Mouse (Mus musculus) forebrain, embryonic 13.5 days (tissue): ENCODE results near the gene Paxx. TPM values are rescaled to one million over a fixed set of nuclear protein-coding genes. Genes with fewer than 3 reads are reported as not detected.
"Not testable (repeated sequence)": the region's sequence is repeated elsewhere in the genome, so short reads cannot be mapped to it uniquely, and the experiment has no call there.

ENCODE experiments used
- ATAC-seq: fragments of 200-750 bp; cut with Nextera tagmentation; 2 replicates; pipeline ENCODE4 v1.8.0; 2017
- H3K27ac ChIP-seq: fragments of 300-500 bp; sonication (generic); 2 replicates; pipeline ENCODE4 v1.5.1; 2015; ENCODE audit warnings: inconsistent platforms, mild to moderate bottlenecking, moderate library complexity
- H3K27me3 ChIP-seq: fragments of 300-500 bp; sonication (generic); 2 replicates; pipeline ENCODE4 v1.6.1; 2015; ENCODE audit warnings: mild to moderate bottlenecking, inconsistent platforms
- H3K36me3 ChIP-seq: fragments of 300-500 bp; sonication (generic); 2 replicates; pipeline ENCODE4 v1.6.1; 2015; ENCODE audit warnings: mild to moderate bottlenecking, inconsistent platforms; ENCODE audit not compliant: poor library complexity, severe bottlenecking
- H3K4me1 ChIP-seq: fragments of 300-500 bp; sonication (generic); 2 replicates; pipeline ENCODE4 v1.6.1; 2015; ENCODE audit warnings: inconsistent platforms
- H3K4me2 ChIP-seq: fragments of 300-500 bp; sonication (generic); 2 replicates; pipeline ENCODE4 v1.6.1; 2015; ENCODE audit warnings: inconsistent platforms, mild to moderate bottlenecking, moderate library complexity
- H3K4me3 ChIP-seq: fragments of 300-500 bp; sonication (generic); 2 replicates; pipeline ENCODE4 v1.5.1; 2015; ENCODE audit warnings: mild to moderate bottlenecking, inconsistent platforms
- H3K9ac ChIP-seq: fragments of 300-500 bp; sonication (generic); 2 replicates; pipeline ENCODE4 v1.6.1; 2015; ENCODE audit warnings: mild to moderate bottlenecking, inconsistent platforms
- H3K9me3 ChIP-seq: fragments of 300-500 bp; sonication (generic); replicated peaks from 2 replicates; pipeline ENCODE4 v1.6.1; 2016; ENCODE audit warnings: inconsistent platforms
- WGBS: fragments of 180-500 bp; shearing (Covaris S2); methylation state at CpG from one replicate; pipeline ENCODE4 v1.1.7; 2015; 5-methylcytosine and 5-hydroxymethylcytosine counted together
- microRNA-seq: library from miRNA; unstranded; fragments of <30 nt; microRNA quantifications from one replicate; pipeline ENCODE4, GENCODE M21; 2016
- polyA plus RNA-seq: library from polyadenylated mRNA; unstranded; fragments of >200 nt; fragmentation: Nextera tagmentation; extraction: Ambion mirVana; gene quantifications from 2 replicates; pipeline ENCODE4 v1.2.1, GENCODE M21; 2015

The Paxx gene
- polyA plus RNA-seq, 1 experiment from 2014 or later, result 62.0 TPM

- 17% methylated on average over 3 of the region's 3 CpGs for WGBS
- ATAC-seq, result no peak
- Histone ChIP-seq H3K4me1 (no peaks in the 10 kb centered on the region), H3K36me3 (0 out of 2 replicates have a peak, but pooled peaks cover 4% of the 10 kb centered on the region), H3K9ac (no peak overlapping the region), H3K9me3 (no peaks in the 10 kb centered on the region), H3K27ac (no peak overlapping the region), H3K4me2 (no peak overlapping the region), H3K4me3 (no peak overlapping the region), H3K27me3 (0 out of 2 replicates have a peak, but pooled peaks cover under 1% of the 10 kb centered on the region)
Observed at GRCm38 (mm10) chr2:25417426-25417825, 43.5 kb downstream of the Paxx start.

- not testable (repeated sequence) for H3K4me2 ChIP-seq, H3K4me1 ChIP-seq, H3K27me3 ChIP-seq, ATAC-seq, H3K4me3 ChIP-seq, H3K9ac ChIP-seq, H3K27ac ChIP-seq, H3K9me3 ChIP-seq
- H3K36me3 ChIP-seq, result peaks cover 25% of the 10 kb centered on the region
Observed at GRCm38 (mm10) chr2:25413436-25413835, 47.5 kb downstream of the Paxx start.

GRCm38 (mm10) chr2:25408908-25409307, 52.0 kb downstream of the Paxx start:
- Histone ChIP-seq H3K9me3 (no peaks in the 10 kb centered on the region), H3K4me2 (no peak overlapping the region), H3K27ac (no peak overlapping the region), H3K4me1 (peaks cover 19% of the 10 kb centered on the region), H3K4me3 (no peak overlapping the region), H3K9ac (no peak overlapping the region), H3K36me3 (peaks cover 50% of the 10 kb centered on the region), H3K27me3 (no peaks in the 10 kb centered on the region)
- WGBS, result 89% methylated on average over 10 of the region's 10 CpGs
- ATAC-seq, result no peak

Small RNA genes within 50 kb of the gene (microRNA-seq; reads per million reads assigned to microRNA genes)
- gene Mir3087, result 0.80 reads per million

Other genes starting within 250 kb of the Paxx start
- gene Nelfb, start 249.6 kb downstream of the Paxx start, polyA plus RNA-seq, result 95.4 and 104 TPM in 2 replicates
- gene Stpg3, start 246.5 kb downstream of the Paxx start, polyA plus RNA-seq, result not detected in 2 replicates
- gene Fam166a, start 242.3 kb downstream of the Paxx start, polyA plus RNA-seq, result 0.21 TPM in 1 of 2 replicates, not detected in the other
- gene Tubb4b, start 236.4 kb downstream of the Paxx start, polyA plus RNA-seq, result 448 and 518 TPM in 2 replicates
- not detected in 2 replicates for gene Slc34a3, start 226.7 kb downstream of the Paxx start, polyA plus RNA-seq
- not detected in 2 replicates for gene Rnf224, start 224.3 kb downstream of the Paxx start, polyA plus RNA-seq
- 43.1 and 43.2 TPM in 2 replicates for gene Rnf208, start 218.8 kb downstream of the Paxx start, polyA plus RNA-seq
- 0.29 TPM in 1 of 2 replicates, not detected in the other for gene Cysrt1, start 218.6 kb downstream of the Paxx start, polyA plus RNA-seq
- gene AL732309.1, start 214.2 kb downstream of the Paxx start, polyA plus RNA-seq, result 4.4 and 7.1 TPM in 2 replicates
- gene Tmem203, start 205.7 kb downstream of the Paxx start, polyA plus RNA-seq, result 19.4 and 20.3 TPM in 2 replicates
- gene Tprn, start 198.5 kb downstream of the Paxx start, polyA plus RNA-seq, result 9.7 and 10.8 TPM in 2 replicates
- gene Ssna1, start 188.7 kb downstream of the Paxx start, polyA plus RNA-seq, result 233 and 245 TPM in 2 replicates
- gene Anapc2, start 188.6 kb downstream of the Paxx start, polyA plus RNA-seq, result 126 and 148 TPM in 2 replicates
- gene Tmem210, start 172.9 kb downstream of the Paxx start, polyA plus RNA-seq, result not detected in 2 replicates
- gene Lrrc26, start 171.2 kb downstream of the Paxx start, polyA plus RNA-seq, result 0.14 TPM in 1 of 2 replicates, not detected in the other
- gene Grin1, start 141.9 kb downstream of the Paxx start, polyA plus RNA-seq, result 5.6 and 7.9 TPM in 2 replicates
- 59.2 and 63.2 TPM in 2 replicates for gene Man1b1, start 128.8 kb downstream of the Paxx start, polyA plus RNA-seq
- gene Dpp7, start 104.7 kb downstream of the Paxx start, polyA plus RNA-seq, result 22.8 and 23.3 TPM in 2 replicates
- gene Uap1l1, start 95.4 kb downstream of the Paxx start, polyA plus RNA-seq, result 2.2 and 3.5 TPM in 2 replicates
- gene Sapcd2, start 88.8 kb downstream of the Paxx start, polyA plus RNA-seq, result 49.4 and 62.3 TPM in 2 replicates
- gene Entpd2, start 65.2 kb downstream of the Paxx start, polyA plus RNA-seq, result 0.68 and 0.98 TPM in 2 replicates
- gene Npdc1, start 61.7 kb downstream of the Paxx start, polyA plus RNA-seq, result 287 and 315 TPM in 2 replicates
- gene Fut7, start 37.8 kb downstream of the Paxx start, polyA plus RNA-seq, result 0.08 TPM in 1 of 2 replicates, not detected in the other
- 5.7 and 8.2 TPM in 2 replicates for gene Abca2, start 32.4 kb downstream of the Paxx start, polyA plus RNA-seq
- gene Clic3, start 4.3 kb downstream of the Paxx start, polyA plus RNA-seq, result 2.4 and 3.2 TPM in 2 replicates
- gene Ptgds, start 9.0 kb upstream of the Paxx start, polyA plus RNA-seq, result 7.6 and 9.7 TPM in 2 replicates
- not detected in 2 replicates for gene Lcn12, start 32.8 kb upstream of the Paxx start, polyA plus RNA-seq
- 97.9 and 103 TPM in 2 replicates for gene Fbxw5, start 39.7 kb upstream of the Paxx start, polyA plus RNA-seq
- gene C8g, start 40.6 kb upstream of the Paxx start, polyA plus RNA-seq, result 4.2 and 5.2 TPM in 2 replicates
- 30.9 and 33.3 TPM in 2 replicates for gene Traf2, start 85.8 kb upstream of the Paxx start, polyA plus RNA-seq
- gene Edf1, start 96.8 kb upstream of the Paxx start, polyA plus RNA-seq, result 383 and 401 TPM in 2 replicates
- gene Mamdc4, start 113.8 kb upstream of the Paxx start, polyA plus RNA-seq, result 3.1 and 4.2 TPM in 2 replicates
- 179 and 189 TPM in 2 replicates for gene Phpt1, start 114.1 kb upstream of the Paxx start, polyA plus RNA-seq
- gene Ajm1, start 120.7 kb upstream of the Paxx start, polyA plus RNA-seq, result 2.2 and 3.4 TPM in 2 replicates
- 71.7 and 72.5 TPM in 2 replicates for gene Rabl6, start 147.4 kb upstream of the Paxx start, polyA plus RNA-seq
- 0.11 and 0.32 TPM in 2 replicates for gene Ccdc183, start 156.6 kb upstream of the Paxx start, polyA plus RNA-seq
- 14.3 and 16.2 TPM in 2 replicates for gene Tmem141, start 160.9 kb upstream of the Paxx start, polyA plus RNA-seq
- gene Fcna, start 166.9 kb upstream of the Paxx start, polyA plus RNA-seq, result 0.92 and 1.2 TPM in 2 replicates
- not detected in 2 replicates for gene Lcn8, start 192.0 kb upstream of the Paxx start, polyA plus RNA-seq
- gene Lcn5, start 196.9 kb upstream of the Paxx start, polyA plus RNA-seq, result not detected in 2 replicates
- not detected in 2 replicates for gene Lcn6, start 215.7 kb upstream of the Paxx start, polyA plus RNA-seq
- not detected in 2 replicates for gene Lcn10, start 221.6 kb upstream of the Paxx start, polyA plus RNA-seq
- gene Obp2a, start 238.9 kb upstream of the Paxx start, polyA plus RNA-seq, result not detected in 2 replicates
- 83.3 and 86.8 TPM in 2 replicates for gene Bmyc, start 245.6 kb upstream of the Paxx start, polyA plus RNA-seq